Mouse (Mus musculus): ENCODE data around the gene Vamp4.

GRCm38 (mm10) chr1:162639861-162640260 is 69.5 kb downstream of the Vamp4 start:
- TF ChIP-seq CTCF (IDR thresholded peaks at IDR 0.05; ENCODE audit: low read depth, low read length) = no peak
- no peak for TF ChIP-seq GATA1 (IDR thresholded peaks at IDR 0.05; ENCODE audit: borderline replicate concordance, low read length)
- no peak for TF ChIP-seq POLR2AphosphoS5 (IDR thresholded peaks at IDR 0.05; ENCODE audit: insufficient replicate concordance, low read depth, low read length)
- TF ChIP-seq TAL1 (conservative IDR thresholded peaks at IDR 0.05; ENCODE audit: low read depth, low read length) = no peak
- no peak for TF ChIP-seq GATA2 (IDR thresholded peaks at IDR 0.05; ENCODE audit: borderline replicate concordance, low read depth, low read length)
